Mouse (Mus musculus) C2C12 (cell line): ENCODE measurements around the gene Gys1. TPM values are rescaled to one million over a fixed set of nuclear protein-coding genes. Genes with fewer than 3 reads are reported as not detected.
A peak's percentile ranks its signal among the peaks of the same experiment; 100 is the strongest.

Source experiments
- H3K27me3 ChIP-seq: one replicate; pipeline ENCODE4 v1.6.1; 2011; ENCODE audit not compliant: control insufficient read depth, insufficient read depth, insufficient read length
- H3K36me3 ChIP-seq: one replicate; pipeline ENCODE4 v1.6.1; 2011; ENCODE audit not compliant: control insufficient read depth, insufficient read depth
- H3K4me3 ChIP-seq: one replicate; pipeline ENCODE4 v1.5.1; 2011; ENCODE audit warnings: mild to moderate bottlenecking, control low read depth; ENCODE audit not compliant: poor library complexity, insufficient read depth, severe bottlenecking
- H3K79me2 ChIP-seq: one replicate; pipeline ENCODE4 v1.6.1; 2011; ENCODE audit not compliant: control insufficient read depth, insufficient read depth
- H3K79me3 ChIP-seq: one replicate; pipeline ENCODE4 v1.6.1; 2011; ENCODE audit warnings: low read depth, control low read depth
- H3ac ChIP-seq: one replicate; pipeline ENCODE3; 2011; ENCODE audit warnings: low read depth; ENCODE audit not compliant: control insufficient read depth, insufficient read length
- CEBPB ChIP-seq: IDR thresholded peaks from one replicate; pipeline ENCODE4 v1.6.1; 2011; ENCODE audit warnings: low read depth, mild to moderate bottlenecking, control low read depth, moderate library complexity
- CTCF ChIP-seq: IDR thresholded peaks from one replicate; pipeline ENCODE4 v1.5.1; 2011; ENCODE audit not compliant: control insufficient read depth, insufficient read depth, insufficient read length
- FOSL1 ChIP-seq: IDR thresholded peaks from one replicate; pipeline ENCODE4 v1.8.0; 2011; ENCODE audit warnings: mild to moderate bottlenecking, low read length; ENCODE audit not compliant: poor library complexity, insufficient read depth, severe bottlenecking
- MAX ChIP-seq: IDR thresholded peaks from one replicate; pipeline ENCODE4 v1.6.1; 2011; ENCODE audit warnings: mild to moderate bottlenecking, control low read depth
- MYOD1 ChIP-seq: IDR thresholded peaks from one replicate; pipeline ENCODE4 v1.6.1; 2011; ENCODE audit warnings: low read depth; ENCODE audit not compliant: control insufficient read depth, insufficient read length
- MYOG ChIP-seq: IDR thresholded peaks from one replicate; pipeline ENCODE4 v1.6.1; 2011; ENCODE audit not compliant: control insufficient read depth, insufficient read length; ENCODE audit errors: extremely low read depth
- USF1 ChIP-seq: IDR thresholded peaks from one replicate; pipeline ENCODE4 v1.6.1; 2011; ENCODE audit warnings: low read depth, mild to moderate bottlenecking, control low read depth, moderate library complexity
- polyA plus RNA-seq: library from polyadenylated mRNA; unstranded; fragments of >200 nt; fragmentation: generic; extraction: Trizol; gene quantifications from one replicate; pipeline ENCODE4 v1.2.1, GENCODE M21; 2012; ENCODE audit warnings: missing spikeins

Gys1 gene
- polyA plus RNA-seq, 1 experiment, result 25.2 TPM

DNA sequence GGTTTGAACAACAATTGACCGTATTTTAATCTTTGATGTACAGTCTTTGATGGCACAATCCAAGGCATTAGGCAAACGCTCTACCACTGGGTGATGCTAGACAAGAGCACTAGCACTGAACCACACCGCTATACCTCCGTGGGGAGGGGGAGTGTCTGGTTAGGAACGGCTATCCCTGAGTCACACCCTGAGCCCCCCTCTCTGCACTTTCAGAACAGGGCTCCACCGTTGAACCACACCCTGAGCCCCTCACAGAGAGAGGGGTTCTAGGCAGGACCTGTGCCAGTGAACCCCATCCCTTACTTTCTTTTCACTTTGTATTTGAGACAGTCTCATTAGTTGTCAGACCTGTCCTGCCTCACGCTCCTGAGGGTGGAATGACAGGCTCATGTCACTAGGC, 26.3 kb upstream of the Gys1 start:
- H3ac ChIP-seq, result no peak overlapping the region
- no peaks in the 10 kb centered on the region for H3K79me2 ChIP-seq
- TF ChIP-seq CTCF (no peak), MAX (no peak), CEBPB (no peak), MYOD1 (no peak), USF1 (no peak), FOSL1 (no peak), MYOG (no peak)
- H3K4me3 ChIP-seq, result no peak overlapping the region
- peaks cover 31% of the 10 kb centered on the region for H3K27me3 ChIP-seq
- no peaks in the 10 kb centered on the region for H3K79me3 ChIP-seq
- no peaks in the 10 kb centered on the region for H3K36me3 ChIP-seq

DNA sequence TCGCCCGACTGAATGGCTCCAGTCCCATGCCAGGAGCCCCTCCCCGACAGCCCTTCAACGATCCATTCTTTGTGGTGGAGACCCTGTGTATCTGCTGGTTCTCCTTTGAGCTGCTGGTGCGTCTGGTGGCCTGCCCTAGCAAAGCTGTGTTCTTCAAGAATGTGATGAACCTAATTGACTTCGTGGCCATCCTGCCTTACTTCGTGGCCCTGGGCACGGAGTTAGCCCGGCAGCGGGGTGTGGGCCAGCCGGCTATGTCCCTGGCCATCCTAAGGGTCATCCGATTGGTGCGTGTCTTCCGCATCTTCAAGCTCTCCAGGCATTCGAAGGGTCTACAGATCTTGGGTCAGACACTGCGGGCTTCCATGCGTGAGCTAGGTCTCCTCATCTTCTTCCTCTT, 25.7 kb upstream of the Gys1 start:
- Histone ChIP-seq H3K36me3 (no peaks in the 10 kb centered on the region), H3K4me3 (no peak overlapping the region), H3K79me3 (no peaks in the 10 kb centered on the region), H3ac (no peak overlapping the region), H3K27me3 (peaks cover 31% of the 10 kb centered on the region), H3K79me2 (no peaks in the 10 kb centered on the region)
- TF ChIP-seq FOSL1 (no peak), MYOD1 (no peak), CTCF (no peak), MYOG (no peak), MAX (no peak), CEBPB (no peak), USF1 (no peak)

DNA sequence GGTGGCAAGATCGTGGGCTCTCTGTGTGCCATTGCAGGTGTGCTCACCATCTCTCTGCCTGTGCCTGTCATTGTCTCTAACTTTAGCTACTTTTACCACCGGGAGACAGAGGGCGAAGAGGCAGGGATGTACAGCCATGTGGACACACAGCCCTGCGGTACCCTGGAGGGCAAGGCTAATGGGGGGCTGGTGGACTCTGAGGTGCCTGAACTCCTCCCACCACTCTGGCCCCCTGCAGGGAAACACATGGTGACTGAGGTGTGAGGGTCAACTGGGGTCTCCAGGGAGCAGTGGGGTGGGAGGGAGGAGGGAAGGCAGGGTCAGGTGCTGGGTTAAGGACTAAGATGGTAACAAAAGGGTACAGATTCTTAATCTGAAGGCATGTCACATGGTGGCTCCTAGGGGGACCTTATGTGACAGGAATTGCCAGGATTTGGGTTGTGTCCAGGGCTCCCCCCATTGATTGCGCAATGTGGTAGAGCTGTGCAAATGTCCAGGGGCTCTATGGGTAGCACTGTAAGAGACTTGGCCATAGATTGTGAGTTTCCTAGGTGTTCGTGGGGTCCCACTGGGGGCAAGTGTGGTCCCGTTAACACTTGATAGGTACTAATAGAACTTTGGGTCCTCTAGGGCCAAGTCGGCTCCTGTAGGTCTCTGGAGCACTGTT, 25.0 kb upstream of the Gys1 start:
- H3K4me3 ChIP-seq, result no peak overlapping the region
- TF ChIP-seq CEBPB (peak; percentile 67), MYOD1 (no peak)
- H3K36me3 ChIP-seq, result no peaks in the 10 kb centered on the region
- H3ac ChIP-seq, result no peak overlapping the region
- peaks cover 31% of the 10 kb centered on the region for H3K27me3 ChIP-seq
- no peaks in the 10 kb centered on the region for H3K79me2 ChIP-seq
- H3K79me3 ChIP-seq, result no peaks in the 10 kb centered on the region

DNA sequence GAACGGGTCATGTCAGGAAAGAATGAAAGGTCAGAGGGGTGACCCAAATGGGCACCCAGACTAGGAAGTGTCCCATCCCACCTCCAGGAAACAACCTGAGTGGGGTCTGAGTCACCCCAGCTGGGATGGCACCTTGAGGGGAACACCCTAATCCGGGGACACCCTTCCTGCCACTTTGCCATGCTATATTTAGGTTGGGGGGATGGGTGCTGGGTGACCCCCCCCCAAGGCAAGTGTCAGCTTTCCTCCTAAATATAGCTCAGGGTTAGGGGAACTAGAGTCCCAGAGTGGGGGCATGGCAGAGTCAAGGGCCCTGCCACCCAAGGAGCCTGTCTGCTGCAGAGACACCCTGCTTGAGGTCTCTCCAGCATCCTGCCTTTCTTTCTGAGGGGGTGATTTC, 22.2 kb upstream of the Gys1 start:
- no peaks in the 10 kb centered on the region for H3K36me3 ChIP-seq
- no peaks in the 10 kb centered on the region for H3K79me2 ChIP-seq
- no peaks in the 10 kb centered on the region for H3K79me3 ChIP-seq
- TF ChIP-seq USF1 (no peak), MYOD1 (no peak), FOSL1 (no peak), MAX (no peak), MYOG (no peak), CEBPB (no peak), CTCF (no peak)
- no peak overlapping the region for H3K4me3 ChIP-seq
- peaks cover 27% of the 10 kb centered on the region for H3K27me3 ChIP-seq
- H3ac ChIP-seq, result no peak overlapping the region

DNA sequence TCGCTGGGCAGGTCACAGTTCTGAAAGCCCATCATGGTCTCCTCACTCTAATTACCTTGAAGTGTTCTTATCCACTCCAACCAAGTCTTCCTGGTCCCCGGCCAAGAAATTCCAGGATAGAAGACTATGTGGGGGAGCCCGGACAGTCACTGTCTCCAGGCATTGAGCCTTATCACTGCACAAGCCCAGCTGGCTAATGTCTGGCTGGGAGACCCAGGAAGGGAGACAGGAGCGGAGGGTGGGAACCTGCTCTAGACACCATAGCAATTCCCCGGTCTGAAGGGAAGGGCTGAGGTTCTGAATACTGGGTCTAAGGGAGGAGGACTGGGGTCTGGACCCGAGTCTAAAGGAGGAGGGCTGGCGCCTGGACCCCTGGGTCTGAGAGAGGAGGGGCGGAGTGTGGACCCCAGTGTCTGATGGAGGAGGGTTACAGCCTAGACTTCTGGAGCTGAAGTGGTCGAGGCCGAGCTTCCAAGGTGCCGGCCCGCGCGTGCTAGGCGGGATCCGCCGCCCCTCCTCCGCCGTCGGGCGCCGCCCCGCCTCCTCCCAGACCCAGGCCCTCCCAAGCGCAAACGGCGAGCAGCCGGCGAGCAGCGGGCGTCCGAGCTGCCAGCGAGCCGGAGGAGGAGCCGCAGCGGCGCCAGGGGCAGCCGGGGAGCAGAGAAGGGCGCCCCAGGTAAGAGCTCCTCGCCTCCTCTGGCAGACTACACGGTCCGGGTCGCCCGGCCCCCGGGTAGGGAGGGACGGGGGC, 21.4 kb upstream of the Gys1 start, which contains the start of gene Ntf5:
Ntf5 (plus strand) TSS at position 583 of the 751 bp plus-strand sequence.
- peaks cover 22% of the 10 kb centered on the region for H3K27me3 ChIP-seq

More for the DNA sequence above, 21.4 kb upstream of the Gys1 start, which contains the start of gene Ntf5:
- H3K79me2 ChIP-seq, result no peaks in the 10 kb centered on the region
- H3K36me3 ChIP-seq, result no peaks in the 10 kb centered on the region
- no peaks in the 10 kb centered on the region for H3K79me3 ChIP-seq
- TF ChIP-seq MYOD1 (no peak), MYOG (no peak), USF1 (no peak), CTCF (no peak), CEBPB (no peak), MAX (no peak), FOSL1 (no peak)
- H3ac ChIP-seq, result peak within 1 kb of the TSS; percentile 56
- peak within 1 kb of the TSS; percentile 23 for H3K4me3 ChIP-seq
